Mouse (Mus musculus): ENCODE results near the gene Nt5c2. TPM values are rescaled to one million over a fixed set of nuclear protein-coding genes. Genes with fewer than 3 reads are reported as not detected.

Gene Nt5c2
- total RNA-seq, 2 experiments from 2014 or later = 70.7 to 71.1 TPM

DNA sequence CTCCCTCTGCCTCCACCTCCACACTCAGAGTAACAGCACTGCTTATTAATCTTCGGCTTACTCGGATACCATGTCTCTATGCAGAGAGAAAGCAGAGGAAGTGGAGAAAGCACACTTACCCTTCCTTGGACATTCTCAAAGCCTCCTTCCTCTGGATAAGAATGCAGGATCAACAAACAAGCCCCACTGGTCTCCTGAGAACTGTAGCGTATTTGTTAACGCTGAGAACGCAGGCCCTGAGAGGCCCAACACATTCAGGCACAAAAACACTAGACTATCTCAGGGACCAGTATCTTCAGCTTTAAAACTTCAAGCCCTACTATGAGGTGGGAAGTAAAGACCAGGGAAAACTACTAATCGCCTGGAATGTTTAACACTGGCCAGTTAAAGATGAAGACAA is 77.8 kb downstream of the Nt5c2 start:
- DNase-seq (ENCODE audit: extremely low spot score in 1 of 2, low spot score in 1 of 2) = no peak

DNA sequence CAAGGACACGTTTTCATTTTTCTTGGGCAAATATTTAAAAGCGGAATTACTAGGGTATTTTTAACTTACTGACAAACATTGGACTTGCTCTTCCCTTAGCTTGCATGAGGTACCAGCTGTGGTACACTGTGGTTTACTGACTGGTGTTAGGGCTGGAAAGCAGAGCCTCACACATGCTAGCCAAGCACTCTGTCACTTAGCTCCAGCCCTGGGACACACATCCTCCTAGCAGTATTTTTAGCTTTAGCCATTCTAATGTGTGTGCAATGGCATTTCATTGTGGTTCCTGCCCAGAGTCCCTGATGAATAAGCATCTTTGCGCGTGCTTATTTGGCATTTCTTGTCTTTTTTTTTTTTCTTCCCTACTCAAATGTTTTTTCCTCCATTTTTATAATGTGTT is 80.9 kb downstream of the Nt5c2 start:
- no peak for DNase-seq (ENCODE audit: extremely low spot score in 1 of 2, low spot score in 1 of 2)

DNA sequence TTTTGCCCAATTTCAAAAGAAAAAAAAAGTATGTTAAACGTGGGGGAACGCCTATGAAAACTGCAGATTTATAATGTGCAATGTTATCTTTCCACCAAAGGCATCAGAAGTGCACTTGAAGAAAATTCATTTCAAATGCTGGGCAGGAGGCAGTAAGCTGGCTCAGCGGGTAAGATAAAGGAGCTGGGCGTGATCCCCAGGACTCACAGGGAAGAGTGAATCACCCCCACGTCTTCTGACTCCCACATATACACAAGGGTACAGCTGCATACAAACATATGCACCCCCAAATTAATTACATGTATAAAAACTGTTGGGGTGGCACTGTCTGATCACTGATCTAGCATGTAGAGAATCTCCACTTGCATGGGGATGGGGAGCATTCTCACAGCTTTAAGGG is 82.3 kb downstream of the Nt5c2 start:
- DNase-seq (ENCODE audit: extremely low spot score in 1 of 2, low spot score in 1 of 2) = no peak

DNA sequence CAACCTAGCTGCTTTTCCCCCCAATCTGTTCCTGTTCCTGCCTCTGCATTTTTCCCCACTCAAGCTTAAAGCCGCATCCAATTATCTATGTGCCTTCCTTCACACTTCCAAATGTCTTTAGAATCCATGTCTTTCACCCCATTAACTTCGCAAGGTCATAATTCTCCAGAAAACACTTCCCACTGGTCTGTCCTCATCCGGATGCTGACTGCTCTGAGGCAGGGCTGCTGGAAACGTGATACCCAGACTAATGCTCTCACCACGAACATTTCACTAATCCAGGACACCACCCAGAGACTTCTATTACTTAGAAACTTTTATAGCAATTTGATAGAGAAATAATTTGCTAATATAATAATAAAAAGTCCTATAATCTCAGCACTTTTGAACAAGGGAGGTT is 84.9 kb downstream of the Nt5c2 start:
- no peak for DNase-seq (ENCODE audit: extremely low spot score in 1 of 2, low spot score in 1 of 2)

DNA sequence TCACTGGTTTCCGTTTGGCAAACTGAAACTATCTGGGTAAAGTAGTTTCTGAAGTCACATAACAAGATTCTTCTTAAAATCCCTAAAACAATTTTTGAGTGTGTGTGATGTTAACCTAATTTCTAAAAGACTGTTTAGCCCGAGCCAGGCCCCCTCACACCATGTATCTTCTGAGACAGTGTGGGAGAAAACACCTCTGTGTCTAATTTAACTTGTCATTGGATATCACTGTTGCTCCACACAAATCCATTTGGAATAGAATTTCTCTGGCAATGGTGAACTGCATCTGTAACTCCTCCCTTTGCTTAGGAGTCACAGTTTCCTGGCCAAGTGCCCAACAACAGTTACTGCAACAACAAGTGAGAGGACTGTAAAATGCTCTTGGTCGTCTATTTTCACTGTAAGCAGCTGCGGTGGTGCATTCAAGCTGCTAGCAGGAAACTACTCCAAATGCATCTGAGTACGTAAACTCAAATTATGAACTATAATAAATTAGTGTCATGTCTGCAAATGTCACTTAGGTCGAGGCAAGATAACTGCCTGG is 85.8 kb downstream of the Nt5c2 start:
- DNase-seq (ENCODE audit: extremely low spot score in 1 of 2, low spot score in 1 of 2) = peak in 1 of 2 experiments; percentile 38

DNA sequence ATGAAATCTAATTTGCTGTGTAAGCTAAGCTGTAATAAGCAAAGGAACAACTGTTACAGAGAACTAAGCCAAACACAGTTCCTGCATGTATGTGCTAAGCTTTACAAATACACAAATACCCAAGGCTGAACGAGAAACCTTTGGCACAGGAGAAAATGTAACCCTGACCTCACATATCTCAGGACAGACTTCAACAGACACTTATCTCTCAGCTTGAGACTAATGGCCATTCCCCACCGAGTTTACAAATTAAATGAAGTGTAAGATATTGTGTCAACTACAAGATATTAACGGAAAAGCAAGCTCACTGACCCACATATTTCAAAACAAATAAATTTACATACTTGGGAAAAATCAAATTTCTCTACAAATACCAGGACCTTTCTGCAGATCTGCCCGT is 86.8 kb downstream of the Nt5c2 start:
- DNase-seq (ENCODE audit: extremely low spot score in 1 of 2, low spot score in 1 of 2) = no peak

DNA sequence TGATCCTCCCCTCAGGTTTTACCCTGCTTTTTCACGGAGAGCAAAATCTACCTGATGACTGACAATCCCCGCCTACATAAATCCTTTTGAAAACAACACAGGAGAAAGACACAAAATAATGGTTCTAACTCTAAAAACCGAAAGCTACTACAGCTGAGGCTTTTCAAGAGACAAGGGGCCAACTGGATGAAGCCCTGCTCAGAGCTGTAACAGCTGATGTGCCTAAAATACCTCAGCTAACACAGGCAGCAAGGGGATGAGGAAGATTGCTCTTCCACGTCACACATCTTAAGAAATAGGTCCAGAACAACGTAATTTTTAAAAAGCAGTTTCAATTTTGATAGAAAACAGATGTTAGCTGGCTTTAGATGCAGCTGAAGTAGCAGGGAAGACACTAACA is 88.0 kb downstream of the Nt5c2 start:
- DNase-seq (ENCODE audit: extremely low spot score in 1 of 2, low spot score in 1 of 2) = no peak

DNA sequence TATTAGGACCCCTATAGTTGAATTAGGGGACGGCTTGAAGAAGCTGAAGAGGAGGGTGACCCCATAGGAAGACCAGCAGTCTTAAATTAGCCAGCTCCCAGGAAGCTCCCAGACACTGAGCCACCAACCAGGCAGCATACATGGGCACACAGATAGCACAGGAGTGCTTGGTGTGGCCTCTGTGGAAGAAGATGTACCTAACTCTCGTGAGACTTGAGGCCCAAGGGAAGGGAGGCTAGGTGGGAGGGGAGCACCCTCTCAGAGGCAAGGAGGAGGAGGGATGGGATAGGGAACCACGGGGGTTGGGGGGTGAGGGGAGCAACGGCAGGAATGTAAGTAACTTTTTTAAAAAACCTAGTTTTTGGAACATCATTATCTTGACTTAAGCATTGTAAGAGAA is 88.6 kb downstream of the Nt5c2 start:
- no peak for DNase-seq (ENCODE audit: extremely low spot score in 1 of 2, low spot score in 1 of 2)

DNA sequence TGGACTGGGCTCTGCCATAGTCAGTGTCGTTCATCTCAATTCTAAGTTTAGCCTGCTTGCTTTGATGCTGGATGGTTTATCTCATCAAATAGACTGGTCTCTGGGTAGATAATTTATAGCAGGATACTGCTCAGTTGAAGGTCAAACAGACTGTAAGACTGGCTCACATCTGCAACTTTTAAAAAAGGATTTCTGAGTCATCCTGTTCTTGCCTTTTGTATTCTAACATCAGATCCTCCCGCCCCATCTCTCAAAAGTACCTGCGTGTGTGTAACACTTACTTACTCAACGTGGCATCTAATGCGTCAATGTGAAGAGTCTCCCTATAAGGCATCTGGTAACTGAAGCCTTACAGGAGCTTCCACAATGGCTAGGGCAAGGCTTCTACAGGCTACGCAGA is 94.4 kb downstream of the Nt5c2 start:
- DNase-seq (ENCODE audit: extremely low spot score in 1 of 2, low spot score in 1 of 2) = no peak

DNA sequence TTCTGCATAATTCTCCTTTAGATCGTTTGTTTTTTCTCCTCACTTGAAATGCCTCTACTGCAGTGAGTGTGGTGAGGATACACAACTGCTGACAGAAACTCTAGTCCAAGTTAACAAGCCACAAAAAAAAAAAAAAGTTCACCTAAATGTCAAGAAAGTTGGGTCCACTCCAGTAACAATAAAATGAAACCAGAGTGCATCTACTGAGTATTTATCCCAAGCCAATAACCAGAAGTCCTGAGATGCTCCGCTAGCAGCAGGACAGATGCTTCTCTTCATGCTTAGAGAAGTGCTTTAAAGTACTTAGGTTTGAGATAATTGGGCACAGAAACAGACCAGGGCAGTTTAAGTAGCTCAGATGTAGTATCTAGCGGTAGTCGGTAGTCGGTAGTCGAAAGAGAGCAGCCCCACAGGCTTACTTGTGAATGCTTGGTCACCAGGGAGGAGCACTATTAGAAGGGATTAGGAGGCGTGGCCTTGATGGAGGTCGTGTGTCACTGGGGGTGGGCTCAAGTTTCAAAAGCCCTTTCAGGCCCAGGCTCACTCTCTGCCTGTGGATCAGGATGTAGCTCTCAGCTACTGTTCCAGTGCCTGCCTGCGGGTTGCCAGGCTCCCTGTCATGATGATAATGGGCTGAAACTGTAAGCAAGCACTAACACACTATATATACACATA is 99.4 kb downstream of the Nt5c2 start:
- no peak for DNase-seq (ENCODE audit: extremely low spot score in 1 of 2, low spot score in 1 of 2)

DNA sequence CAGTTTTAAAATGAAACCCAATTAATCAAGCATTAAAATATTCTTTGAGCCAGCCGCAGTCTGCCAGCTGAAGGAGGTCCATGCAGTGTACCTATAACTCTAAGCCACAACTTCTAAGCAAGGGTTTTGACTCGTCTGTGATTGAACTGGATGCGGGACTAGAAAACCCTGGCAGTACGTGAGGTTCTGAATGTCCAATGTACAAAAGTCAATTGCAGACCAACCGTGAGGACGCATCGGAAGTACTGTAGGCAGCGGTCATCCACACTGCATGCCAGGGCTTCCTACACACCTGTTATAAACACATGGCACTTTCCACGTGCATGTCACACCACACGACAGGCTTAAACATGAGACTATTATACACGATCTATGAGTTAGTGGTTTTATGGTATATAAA is 101.3 kb downstream of the Nt5c2 start:
- no peak for DNase-seq (ENCODE audit: extremely low spot score in 1 of 2, low spot score in 1 of 2)

DNA sequence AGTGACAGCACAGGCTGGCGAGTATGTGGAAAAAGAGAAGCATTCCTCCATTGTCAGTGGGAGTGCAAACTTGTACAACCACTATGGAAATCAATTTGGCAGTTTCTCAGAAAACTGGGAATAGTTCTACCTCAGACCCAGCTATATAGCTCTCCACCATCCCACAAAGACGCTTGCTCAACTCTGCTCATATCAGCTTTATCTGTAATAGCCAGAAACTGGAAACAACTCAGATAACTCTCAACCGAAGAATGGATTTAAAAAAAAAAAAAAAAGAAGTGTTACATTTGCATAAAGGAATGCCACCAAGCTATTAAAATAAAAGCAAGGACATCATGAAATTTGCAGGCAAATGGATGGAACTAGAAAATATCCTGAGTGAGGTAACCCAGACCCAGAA is 103.5 kb downstream of the Nt5c2 start:
- no peak for DNase-seq (ENCODE audit: extremely low spot score in 1 of 2, low spot score in 1 of 2)

DNA sequence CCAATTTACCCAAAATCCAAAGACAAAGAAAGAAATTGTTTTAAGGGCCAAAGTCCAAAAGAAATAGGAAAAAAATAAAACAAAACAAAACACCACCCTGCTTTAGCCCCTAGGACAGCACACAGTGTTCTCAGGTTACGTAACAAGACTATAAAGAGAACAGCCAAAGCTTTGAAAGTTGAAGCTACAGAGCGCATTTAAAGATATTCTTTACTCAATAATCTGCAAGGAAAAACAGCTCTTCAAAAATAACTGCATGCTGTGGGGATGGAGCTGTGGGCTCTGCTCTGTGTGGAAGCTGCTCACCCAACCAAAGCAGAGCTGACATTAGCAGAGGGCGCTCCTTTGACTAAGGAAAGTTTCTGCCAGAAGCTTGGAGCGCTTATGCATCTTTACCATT is 106.0 kb downstream of the Nt5c2 start:
- no peak for DNase-seq (ENCODE audit: extremely low spot score in 1 of 2, low spot score in 1 of 2)

DNA sequence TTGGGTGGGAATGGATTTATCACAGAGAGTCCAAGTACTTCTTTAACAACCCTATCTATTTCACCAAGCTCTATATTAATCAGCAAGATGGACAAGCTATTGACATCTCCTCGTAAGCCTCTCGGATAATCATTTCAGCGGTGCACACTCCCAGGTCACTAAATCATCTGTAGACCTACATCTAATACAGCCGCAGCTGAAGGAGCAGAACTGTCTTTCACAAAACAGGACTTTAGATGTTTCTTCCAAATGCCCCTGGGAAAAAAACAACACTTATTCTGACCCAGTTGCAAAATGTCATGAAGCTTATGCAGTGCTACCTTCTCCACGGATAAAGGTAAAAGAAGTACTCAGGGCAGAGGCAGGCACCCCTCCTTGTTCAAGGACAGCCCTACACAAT is 106.7 kb downstream of the Nt5c2 start:
- DNase-seq (ENCODE audit: extremely low spot score in 1 of 2, low spot score in 1 of 2) = no peak

DNA sequence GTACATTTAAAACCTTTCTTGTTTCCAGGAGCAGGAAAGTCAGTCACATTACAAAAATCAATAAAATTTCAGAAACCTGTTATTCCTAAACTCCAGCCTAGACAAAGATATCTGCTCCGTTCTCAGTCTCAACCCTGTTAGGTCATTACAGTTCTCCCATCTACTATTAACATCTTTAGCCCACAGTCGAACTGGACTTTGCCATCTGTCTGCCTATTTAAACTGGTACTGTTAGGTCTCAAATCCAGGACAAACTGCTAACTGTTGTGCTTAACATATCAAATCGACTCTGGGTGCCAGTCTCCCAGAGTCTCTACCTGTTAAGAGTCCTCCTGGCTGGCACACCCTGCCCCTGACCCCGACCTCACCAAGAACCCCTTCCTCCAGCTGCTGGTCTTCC is 109.0 kb downstream of the Nt5c2 start:
- no peak for DNase-seq (ENCODE audit: extremely low spot score in 1 of 2, low spot score in 1 of 2)

DNA sequence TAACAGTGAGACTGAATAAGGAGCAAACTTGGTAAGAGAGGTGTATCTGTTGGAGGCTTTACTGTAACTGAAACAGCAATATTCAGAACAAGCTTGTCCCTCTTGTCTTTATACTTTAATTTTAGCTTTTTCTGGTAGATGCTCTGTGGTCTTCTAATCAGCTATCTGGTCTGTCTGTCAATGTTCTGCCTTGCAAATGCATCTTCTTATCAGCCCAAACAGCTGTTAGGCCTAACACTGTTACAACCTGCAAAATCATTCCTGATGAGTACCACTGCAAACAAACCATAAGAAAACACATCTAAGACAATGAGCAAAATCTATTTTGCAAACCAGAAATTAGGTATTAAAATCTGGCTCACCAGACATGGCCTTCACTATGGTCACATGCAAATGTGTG is 109.6 kb downstream of the Nt5c2 start:
- no peak for DNase-seq (ENCODE audit: extremely low spot score in 1 of 2, low spot score in 1 of 2)

DNA sequence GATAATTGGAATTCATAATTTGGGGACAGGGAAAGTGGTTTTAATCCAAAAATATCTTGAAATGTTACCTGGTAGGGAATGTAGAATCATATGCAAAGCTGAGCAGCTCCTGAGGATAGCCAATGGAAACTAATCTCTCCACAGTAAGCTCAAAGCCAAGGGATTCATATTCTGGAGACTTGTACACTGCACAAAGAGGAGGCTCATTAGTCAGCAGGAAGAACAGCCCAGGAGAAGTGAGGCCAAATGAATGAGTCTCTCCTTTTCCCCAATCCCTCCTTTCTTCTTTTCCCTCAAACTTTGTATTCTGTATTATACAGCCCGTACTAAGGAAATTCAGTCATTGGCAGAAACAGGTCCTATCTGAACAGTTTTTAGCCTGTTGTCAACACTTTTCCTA is 110.0 kb downstream of the Nt5c2 start:
- no peak for DNase-seq (ENCODE audit: extremely low spot score in 1 of 2, low spot score in 1 of 2)

DNA sequence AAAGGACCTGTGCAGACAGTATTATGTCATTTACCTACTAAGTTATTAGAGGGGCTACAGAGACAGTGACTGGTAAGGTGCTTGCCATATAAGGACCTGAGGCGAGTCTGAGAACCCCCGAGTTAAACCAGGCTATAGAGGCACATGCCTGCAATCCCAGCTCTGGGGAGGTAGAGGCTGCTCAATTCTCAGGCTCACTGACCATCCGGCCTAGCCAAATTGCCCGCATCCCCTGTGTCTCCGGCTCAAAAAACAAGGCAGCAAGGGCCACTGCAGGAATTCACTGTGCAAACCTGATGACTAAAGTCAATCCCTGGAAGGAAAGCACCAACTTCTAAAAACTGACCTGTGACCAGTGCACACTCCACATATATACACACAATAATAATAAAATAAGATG is 111.6 kb downstream of the Nt5c2 start:
- DNase-seq (ENCODE audit: extremely low spot score in 1 of 2, low spot score in 1 of 2) = no peak

DNA sequence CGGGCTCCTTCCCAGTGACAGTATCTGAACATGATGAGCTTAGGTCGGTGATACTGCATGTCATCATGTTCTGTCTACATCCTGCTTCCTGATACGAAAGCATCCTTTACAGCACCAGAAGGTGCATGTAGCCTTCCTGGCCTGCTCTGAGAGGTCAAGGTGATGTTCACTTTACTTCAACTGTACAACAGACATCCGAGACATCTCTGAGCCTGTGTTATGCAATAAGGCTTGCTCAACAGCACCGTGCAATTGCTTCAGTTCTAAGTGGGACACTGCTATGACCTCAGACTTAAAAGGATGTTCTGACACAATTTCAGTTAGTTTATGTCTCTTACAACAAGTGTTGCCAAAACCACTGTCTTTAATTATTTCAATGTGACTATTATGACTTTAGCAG is 113.6 kb downstream of the Nt5c2 start:
- no peak for DNase-seq (ENCODE audit: extremely low spot score in 1 of 2, low spot score in 1 of 2)

DNA sequence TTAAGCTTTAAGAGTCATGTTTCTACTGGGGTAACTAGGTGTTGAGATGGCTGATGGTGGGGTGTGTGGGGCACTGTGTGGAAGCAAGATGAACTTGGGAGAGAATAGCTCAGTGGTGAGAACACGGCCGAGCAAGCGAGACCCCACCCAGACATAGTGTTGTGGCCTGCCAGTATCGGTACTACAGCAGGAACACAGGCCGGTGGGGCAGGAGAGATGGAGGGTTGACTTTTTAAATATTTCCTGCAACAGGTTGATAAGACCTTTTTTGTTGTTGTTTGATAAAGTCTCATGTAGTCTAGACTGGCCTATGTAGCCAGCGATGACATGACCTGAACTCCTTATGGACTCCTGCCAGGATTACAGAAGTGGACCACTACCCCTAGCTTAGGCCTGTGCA is 114.2 kb downstream of the Nt5c2 start:
- no peak for DNase-seq (ENCODE audit: extremely low spot score in 1 of 2, low spot score in 1 of 2)

DNA sequence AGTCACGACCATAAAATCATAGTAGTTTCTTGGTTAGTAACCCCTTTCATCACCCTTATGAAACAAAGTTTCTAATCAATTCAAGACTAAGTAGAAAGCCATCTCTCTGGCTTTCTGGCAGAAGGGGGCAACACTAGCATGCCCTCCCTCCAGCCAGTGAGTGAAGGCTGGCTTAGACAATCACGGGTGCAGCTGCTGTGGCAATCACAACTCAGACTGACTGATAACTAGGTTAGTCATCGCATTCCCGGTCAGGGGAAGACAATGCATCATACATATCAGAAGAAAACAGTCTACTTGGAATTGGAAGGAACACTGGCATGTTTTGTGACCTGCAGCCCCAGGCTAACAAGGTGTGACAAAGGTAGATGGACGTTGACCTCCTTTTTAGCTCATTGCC is 115.1 kb downstream of the Nt5c2 start:
- no peak for DNase-seq (ENCODE audit: extremely low spot score in 1 of 2, low spot score in 1 of 2)

DNA sequence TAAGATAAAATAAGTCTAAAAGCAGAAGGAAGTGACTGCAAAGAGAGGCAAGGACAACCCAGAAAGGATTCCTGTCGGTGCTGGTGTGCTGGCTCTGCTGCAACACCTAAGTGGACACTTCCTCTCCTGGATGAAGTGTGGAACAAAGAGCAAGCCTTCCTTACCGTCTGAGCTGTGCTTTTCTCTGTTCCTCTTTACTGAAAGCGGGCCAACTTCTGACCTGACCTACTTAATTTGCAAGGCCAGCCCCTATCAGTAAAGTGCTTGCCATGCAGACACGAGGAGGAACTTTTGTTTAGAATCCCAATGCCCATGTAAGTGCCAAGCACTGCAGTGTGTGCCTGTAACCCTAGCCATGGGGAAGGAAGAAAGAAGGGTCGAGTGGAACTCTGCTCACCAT is 115.6 kb downstream of the Nt5c2 start:
- DNase-seq (ENCODE audit: extremely low spot score in 1 of 2, low spot score in 1 of 2) = no peak

DNA sequence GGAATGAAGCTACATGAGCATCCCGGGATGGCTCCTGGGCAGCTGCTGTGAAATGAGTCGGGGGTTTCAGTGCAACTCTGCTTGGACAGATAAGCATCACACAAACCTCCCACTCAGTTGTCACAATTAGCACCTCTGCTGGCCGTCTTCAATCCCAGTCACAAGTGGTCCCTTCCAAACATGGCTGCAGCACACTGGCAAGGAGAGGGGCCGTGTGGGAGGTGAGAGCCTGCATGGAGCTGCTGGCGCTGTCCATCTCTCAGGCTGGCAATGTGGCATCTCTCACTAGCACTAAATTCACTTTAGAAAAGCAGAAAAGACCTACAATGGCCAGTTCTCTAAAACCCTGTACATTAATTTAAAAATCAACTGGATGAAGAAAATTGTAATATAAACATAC is 116.7 kb downstream of the Nt5c2 start:
- no peak for DNase-seq (ENCODE audit: extremely low spot score in 1 of 2, low spot score in 1 of 2)

Data from layer of hippocampus, postnatal 25 days (tissue).